Mouse (Mus musculus) ES-E14 (cell line): ENCODE data around the gene Lmod2. TPM values are rescaled to one million over a fixed set of nuclear protein-coding genes. Genes with fewer than 3 reads are reported as not detected.

Experiments
- DNase-seq: peaks from one replicate; pipeline ENCODE4 v3.0.0-alpha.2; 2013; ENCODE audit warnings: low read depth, low spot score
- H3K27ac ChIP-seq: 2 replicates; pipeline ENCODE4 v1.5.1; 2012; ENCODE audit warnings: low read depth, mild to moderate bottlenecking, low read length, moderate library complexity, mixed read lengths; ENCODE audit not compliant: poor library complexity, insufficient read depth, severe bottlenecking
- H3K36me3 ChIP-seq: 2 replicates; pipeline ENCODE4 v1.6.1; 2012; ENCODE audit warnings: mild to moderate bottlenecking, low read length, moderate library complexity, mixed read lengths; ENCODE audit not compliant: control insufficient read depth, poor library complexity, insufficient read depth, severe bottlenecking
- H3K4me1 ChIP-seq, 2 experiments: fragments of 150-350 bp in 1 of 2; sonication (generic) in 1 of 2; 2 replicates each; pipeline ENCODE4 v1.6.1; 2012; ENCODE audit warnings: low read length in 2 of 2, mild to moderate bottlenecking in 1 of 2, mixed read lengths in 1 of 2; ENCODE audit not compliant: control insufficient read depth in 2 of 2, insufficient read depth in 2 of 2, poor library complexity in 1 of 2
- H3K4me3 ChIP-seq, 2 experiments: fragments of 150-350 bp in 1 of 2; sonication (generic) in 1 of 2; 2 replicates each; pipeline ENCODE4 v1.5.1; 2012; ENCODE audit warnings: low read length in 2 of 2, low read depth in 1 of 2, mild to moderate bottlenecking in 1 of 2, mixed read lengths in 1 of 2; ENCODE audit not compliant: insufficient read depth in 1 of 2, poor library complexity in 1 of 2, severe bottlenecking in 1 of 2
- H3K9ac ChIP-seq: 2 replicates; pipeline ENCODE4 v1.6.1; 2012; ENCODE audit warnings: low read depth, mild to moderate bottlenecking, low read length, mixed read lengths; ENCODE audit not compliant: poor library complexity, insufficient read depth, severe bottlenecking
- H3K9me3 ChIP-seq: fragments of 150-350 bp; sonication (generic); 2 replicates; pipeline ENCODE4 v1.6.1; 2012; ENCODE audit warnings: low read depth, mild to moderate bottlenecking, low read length; ENCODE audit not compliant: control insufficient read depth, insufficient read depth
- CHD2 ChIP-seq: IDR thresholded peaks from 2 replicates; pipeline ENCODE4 v1.6.1; 2014; ENCODE audit warnings: mild to moderate bottlenecking, low read depth, low read length, inconsistent platforms
- HCFC1 ChIP-seq: IDR thresholded peaks from 2 replicates; pipeline ENCODE4 v1.6.1; 2012; ENCODE audit warnings: low read length, inconsistent platforms, borderline replicate concordance; ENCODE audit not compliant: insufficient read depth
- MAFK ChIP-seq: IDR thresholded peaks from 2 replicates; pipeline ENCODE4 v1.6.1; 2014; ENCODE audit warnings: mild to moderate bottlenecking, low read depth, low read length, inconsistent platforms; ENCODE audit not compliant: insufficient read depth
- ZC3H11A ChIP-seq: IDR thresholded peaks from 2 replicates; pipeline ENCODE4 v1.6.1; 2012; ENCODE audit warnings: low read depth, mild to moderate bottlenecking, inconsistent platforms, low read length, borderline replicate concordance
- ZNF384 ChIP-seq: IDR thresholded peaks from 2 replicates; pipeline ENCODE4 v1.6.1; 2012; ENCODE audit warnings: low read depth, low read length, inconsistent platforms
- in situ Hi-C, 2 experiments: fragments of 600-800 bp; cut with MboI; formaldehyde crosslinking; loops; one replicate each; pipeline ENCODE4 v1.15.1; 2025; ENCODE audit warnings: low sequenced_read_pairs in 2 of 2, inconsistent platforms in 1 of 2; ENCODE audit not compliant: unreplicated experiment in 2 of 2
- total RNA-seq: library from RNA; depleted of rRNA; stranded (reverse); fragments of 300-350 nt; gene quantifications from 2 replicates; pipeline ENCODE4 v1.2.3, GENCODE M21; 2012

Gene Lmod2
- total RNA-seq, 1 experiment, result not detected

- H3K9me3 ChIP-seq, result no peaks in the 10 kb centered on the region
- in situ Hi-C loops, result no loop called here
- H3K4me1 ChIP-seq, result no peaks in the 10 kb centered on the region
- TF ChIP-seq ZNF384 (no peak), HCFC1 (no peak), ZC3H11A (no peak), MAFK (no peak), CHD2 (no peak)
- H3K27ac ChIP-seq, result no peak overlapping the region
- H3K4me3 ChIP-seq, result no peak overlapping the region
- no peaks in the 10 kb centered on the region; the same call in 1 of the 2 replicates for H3K36me3 ChIP-seq
- DNase-seq, result no peak
- H3K9ac ChIP-seq, result no peak overlapping the region
Measured at GRCm38 (mm10) chr6:24645346-24646053, 47.9 kb downstream of the Lmod2 start.

- TF ChIP-seq HCFC1 (no peak), CHD2 (no peak), ZNF384 (no peak), ZC3H11A (no peak), MAFK (no peak)
- no peak overlapping the region for H3K9ac ChIP-seq
- no peak for DNase-seq
- H3K4me1 ChIP-seq, result 0 out of 4 replicates have a peak, but pooled peaks cover 0 to 2% of the 10 kb centered on the region in 2 experiments
- in situ Hi-C loops, result no loop called here
- H3K9me3 ChIP-seq, result no peaks in the 10 kb centered on the region
- H3K4me3 ChIP-seq, result no peak overlapping the region
- no peaks in the 10 kb centered on the region; the same call in 1 of the 2 replicates for H3K36me3 ChIP-seq
- no peak overlapping the region for H3K27ac ChIP-seq
Measured at GRCm38 (mm10) chr6:24647103-24647691, 49.6 kb downstream of the Lmod2 start.

- Histone ChIP-seq H3K9me3 (no peaks in the 10 kb centered on the region), H3K9ac (no peak overlapping the region), H3K4me1 (peaks cover 0 to 2% of the 10 kb centered on the region in 2 experiments; a peak in 1 of 4 replicates), H3K36me3 (no peaks in the 10 kb centered on the region; the same call in 1 of the 2 replicates), H3K4me3 (no peak overlapping the region), H3K27ac (no peak overlapping the region)
- TF ChIP-seq ZC3H11A, result no peak
- TF ChIP-seq CHD2, result no peak
- TF ChIP-seq HCFC1, result no peak
- TF ChIP-seq MAFK, result no peak
- TF ChIP-seq ZNF384, result no peak
- in situ Hi-C loops, result no loop called here
- no peak for DNase-seq
Measured at GRCm38 (mm10) chr6:24648403-24648802, 50.8 kb downstream of the Lmod2 start.

GRCm38 (mm10) chr6:24650719-24651118 lies 53.2 kb downstream of the Lmod2 start:
- in situ Hi-C loops, result no loop called here
- H3K27ac ChIP-seq, result no peak overlapping the region
- H3K9ac ChIP-seq, result no peak overlapping the region
- no peak overlapping the region for H3K4me3 ChIP-seq
- no peaks in the 10 kb centered on the region; the same call in 1 of the 2 replicates for H3K36me3 ChIP-seq
- no peaks in the 10 kb centered on the region for H3K9me3 ChIP-seq
- DNase-seq, result no peak
- TF ChIP-seq HCFC1 (no peak), ZNF384 (no peak), CHD2 (no peak), MAFK (no peak), ZC3H11A (no peak)
- peaks cover 0 to 2% of the 10 kb centered on the region in 2 experiments; a peak in 1 of 4 replicates for H3K4me1 ChIP-seq
